Mouse (Mus musculus) neural tube, embryonic 12.5 days (tissue): ENCODE results near the gene 1700067K01Rik. TPM values are rescaled to one million over a fixed set of nuclear protein-coding genes. Genes with fewer than 3 reads are reported as not detected.

Source experiments
- ATAC-seq: fragments of 200-750 bp; cut with Nextera tagmentation; 2 replicates; pipeline ENCODE4 v1.8.0; 2017; ENCODE audit warnings: low read depth, mild to moderate bottlenecking, moderate TSS enrichment, moderate library complexity; ENCODE audit not compliant: low FRiP score
- H3K27ac ChIP-seq: fragments of 300-500 bp; sonication (generic); 2 replicates; pipeline ENCODE4 v1.5.1; 2016
- H3K27me3 ChIP-seq: fragments of 300-500 bp; sonication (generic); replicated peaks from 2 replicates; pipeline ENCODE4 v1.6.1; 2016; ENCODE audit warnings: mild to moderate bottlenecking
- H3K36me3 ChIP-seq: fragments of 300-500 bp; sonication (generic); 2 replicates; pipeline ENCODE4 v1.6.1; 2016; ENCODE audit warnings: mild to moderate bottlenecking
- H3K4me1 ChIP-seq: fragments of 300-500 bp; sonication (generic); 2 replicates; pipeline ENCODE4 v1.6.1; 2016
- H3K4me2 ChIP-seq: fragments of 300-500 bp; sonication (generic); replicated peaks from 2 replicates; pipeline ENCODE4 v1.6.1; 2016; ENCODE audit warnings: mild to moderate bottlenecking
- H3K4me3 ChIP-seq: fragments of 300-500 bp; sonication (generic); 2 replicates; pipeline ENCODE4 v1.5.1; 2016
- H3K9ac ChIP-seq: fragments of 300-500 bp; sonication (generic); 2 replicates; pipeline ENCODE4 v1.6.1; 2016; ENCODE audit warnings: mild to moderate bottlenecking
- H3K9me3 ChIP-seq: fragments of 300-500 bp; sonication (generic); 2 replicates; pipeline ENCODE4 v1.6.1; 2016; ENCODE audit warnings: mild to moderate bottlenecking
- WGBS: fragments of 180-500 bp; shearing (Covaris S2); methylation state at CpG from one replicate; pipeline ENCODE4 v1.1.7; 2016; 5-methylcytosine and 5-hydroxymethylcytosine counted together
- polyA plus RNA-seq: library from polyadenylated mRNA; unstranded; fragments of >200 nt; fragmentation: Nextera tagmentation; extraction: Ambion mirVana; gene quantifications from 2 replicates; pipeline ENCODE4 v1.2.1, GENCODE M21; 2016

1700067K01Rik gene
- polyA plus RNA-seq, 1 experiment from 2014 or later, result 0.95 TPM

GRCm38 (mm10) chr8:84021569-84021968 lies 20.3 kb downstream of the 1700067K01Rik start:
- ATAC-seq, result no peak
- no peak overlapping the region for H3K4me3 ChIP-seq

DNA sequence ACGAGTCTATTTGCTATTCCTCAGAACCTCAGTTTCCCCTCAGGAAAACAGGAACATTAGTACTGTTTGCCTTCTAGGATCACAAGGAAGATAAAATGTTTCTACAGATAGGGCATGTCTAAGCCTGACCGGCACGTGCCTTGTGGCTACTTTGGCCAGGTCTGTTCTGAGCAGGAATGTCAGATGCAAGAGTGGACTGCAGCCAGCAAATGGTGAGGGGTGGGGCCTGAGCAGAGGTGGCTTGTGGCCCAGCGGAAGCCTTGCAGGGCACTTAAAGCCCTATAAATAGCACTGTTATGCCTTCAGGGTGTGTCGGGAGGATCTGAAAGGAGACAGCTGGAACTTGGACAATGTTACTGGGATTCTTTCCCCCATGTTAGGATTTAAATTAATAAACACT lies 21.8 kb downstream of the 1700067K01Rik start:
- Histone ChIP-seq H3K4me3 (no peak overlapping the region), H3K9ac (no peak overlapping the region), H3K9me3 (no peaks in the 10 kb centered on the region), H3K4me2 (no peak overlapping the region), H3K27me3 (peaks cover 41% of the 10 kb centered on the region), H3K36me3 (no peaks in the 10 kb centered on the region), H3K4me1 (peaks cover 15% of the 10 kb centered on the region; the same call in 1 of the 2 replicates), H3K27ac (no peak overlapping the region)
- ATAC-seq, result no peak
- 35% methylated on average over 5 of the region's 5 CpGs for WGBS

More at GRCm38 (mm10) chr8:84021569-84021968, 20.3 kb downstream of the 1700067K01Rik start:
- Histone ChIP-seq H3K27ac (no peak overlapping the region), H3K9ac (0 out of 2 replicates have a peak overlapping the region, but pooled peaks have one; percentile 21), H3K4me1 (peaks cover 15% of the 10 kb centered on the region; the same call in 1 of the 2 replicates), H3K9me3 (no peaks in the 10 kb centered on the region), H3K36me3 (no peaks in the 10 kb centered on the region), H3K4me2 (0 out of 2 replicates have a peak overlapping the region, but pooled peaks have one; percentile 20), H3K27me3 (peaks cover 27% of the 10 kb centered on the region)
- WGBS, result 45% methylated on average over 12 of the region's 12 CpGs

DNA sequence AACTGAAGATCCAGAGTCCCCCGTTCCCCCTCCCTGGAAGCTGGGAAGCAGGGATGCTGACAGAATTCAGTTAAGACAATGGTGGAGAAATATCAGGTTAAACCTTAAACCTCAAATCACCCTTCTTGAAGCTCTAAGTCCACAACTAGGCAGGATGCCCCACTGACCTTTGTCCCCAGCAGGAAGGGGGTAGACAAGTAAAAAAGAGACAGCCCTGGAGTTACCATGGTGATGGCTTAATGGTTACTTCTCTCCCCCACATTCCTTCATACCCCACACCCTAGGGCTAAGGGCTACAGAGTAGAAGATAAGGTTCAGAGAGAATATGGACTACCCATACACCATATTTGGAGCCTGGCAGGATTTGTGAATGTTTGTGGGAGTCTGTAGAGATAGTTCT lies 22.3 kb downstream of the 1700067K01Rik start:
- peaks cover 15% of the 10 kb centered on the region; the same call in 1 of the 2 replicates for H3K4me1 ChIP-seq
- H3K27me3 ChIP-seq, result peaks cover 45% of the 10 kb centered on the region
- no peak overlapping the region for H3K27ac ChIP-seq
- H3K36me3 ChIP-seq, result no peaks in the 10 kb centered on the region
- no peaks in the 10 kb centered on the region for H3K9me3 ChIP-seq
- ATAC-seq, result no peak
- 63% methylated on average over 1 of the region's 1 CpGs for WGBS
- H3K4me3 ChIP-seq, result no peak overlapping the region
- no peak overlapping the region for H3K4me2 ChIP-seq
- no peak overlapping the region for H3K9ac ChIP-seq

DNA sequence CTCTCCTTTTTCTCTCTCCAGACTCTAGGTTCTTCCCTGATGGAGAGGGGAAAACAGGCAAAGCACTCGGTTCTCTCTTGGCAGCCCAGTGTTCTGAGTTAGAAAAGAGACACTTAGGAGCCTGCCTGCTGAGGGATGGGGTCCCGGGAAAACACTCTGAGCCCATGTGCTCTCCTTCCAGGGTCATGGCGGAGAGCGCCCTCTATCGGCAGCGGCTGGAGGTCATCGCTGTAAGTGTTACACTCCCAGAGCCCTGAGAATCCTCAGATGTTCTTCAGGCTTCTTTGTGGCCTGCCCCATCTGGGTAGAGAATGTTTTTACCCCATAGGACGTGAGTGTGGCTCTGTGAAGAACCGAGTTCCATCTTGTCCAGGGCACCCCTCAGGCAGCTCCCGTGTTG lies 22.9 kb downstream of the 1700067K01Rik start:
- 10% methylated on average over 10 of the region's 10 CpGs for WGBS
- Histone ChIP-seq H3K27me3 (peaks cover 45% of the 10 kb centered on the region), H3K27ac (no peak overlapping the region), H3K9me3 (no peaks in the 10 kb centered on the region), H3K36me3 (no peaks in the 10 kb centered on the region), H3K4me1 (peaks cover 15% of the 10 kb centered on the region; the same call in 1 of the 2 replicates), H3K9ac (no peak overlapping the region), H3K4me3 (no peak overlapping the region), H3K4me2 (no peak overlapping the region)
- no peak for ATAC-seq

GRCm38 (mm10) chr8:84025863-84026262 lies 24.6 kb downstream of the 1700067K01Rik start:
- H3K9ac ChIP-seq, result peak overlapping the region; percentile 57
- peaks cover 38% of the 10 kb centered on the region for H3K27me3 ChIP-seq
- H3K36me3 ChIP-seq, result no peaks in the 10 kb centered on the region
- peak overlapping the region; percentile 49 for H3K4me3 ChIP-seq
- peak; percentile 60 for ATAC-seq
- 1% methylated on average over 41 of the region's 41 CpGs for WGBS
- no peaks in the 10 kb centered on the region for H3K9me3 ChIP-seq
- no peak overlapping the region for H3K27ac ChIP-seq
- peaks cover 15% of the 10 kb centered on the region; the same call in 1 of the 2 replicates for H3K4me1 ChIP-seq
- peak overlapping the region; percentile 88 for H3K4me2 ChIP-seq

GRCm38 (mm10) chr8:84027449-84027848 lies 26.1 kb downstream of the 1700067K01Rik start:
- no peaks in the 10 kb centered on the region for H3K9me3 ChIP-seq
- peaks cover 10% of the 10 kb centered on the region; the same call in 1 of the 2 replicates for H3K4me1 ChIP-seq
- H3K4me3 ChIP-seq, result no peak overlapping the region
- 13% methylated on average over 10 of the region's 10 CpGs for WGBS
- no peak overlapping the region for H3K4me2 ChIP-seq
- peaks cover 31% of the 10 kb centered on the region for H3K27me3 ChIP-seq
- no peaks in the 10 kb centered on the region for H3K36me3 ChIP-seq
- no peak overlapping the region for H3K9ac ChIP-seq
- H3K27ac ChIP-seq, result no peak overlapping the region
- ATAC-seq, result no peak

DNA sequence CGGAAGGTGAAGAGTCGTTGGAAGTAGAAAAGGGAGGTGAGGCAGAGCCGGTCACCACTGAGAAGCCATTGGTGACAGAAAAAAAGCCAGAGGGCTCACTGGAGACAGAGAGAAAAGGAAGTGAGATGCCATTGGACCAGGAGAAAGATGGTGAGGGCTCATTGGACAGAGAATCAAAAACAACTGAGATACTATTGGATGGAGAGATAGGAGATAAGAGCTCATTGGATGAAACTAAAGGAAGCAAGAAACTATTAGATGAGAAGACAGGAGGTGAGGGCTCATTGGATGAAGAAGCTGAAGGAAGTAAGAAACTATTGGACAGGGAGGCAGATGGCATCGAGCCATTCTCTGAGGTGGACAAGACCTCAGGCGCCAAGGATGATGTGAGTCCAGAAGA lies 28.0 kb downstream of the 1700067K01Rik start:
- H3K36me3 ChIP-seq, result no peaks in the 10 kb centered on the region
- H3K4me2 ChIP-seq, result no peak overlapping the region
- no peak overlapping the region for H3K4me3 ChIP-seq
- H3K9me3 ChIP-seq, result no peaks in the 10 kb centered on the region
- WGBS, result 91% methylated on average over 5 of the region's 5 CpGs
- peaks cover 12% of the 10 kb centered on the region; the same call in 1 of the 2 replicates for H3K4me1 ChIP-seq
- peaks cover 29% of the 10 kb centered on the region for H3K27me3 ChIP-seq
- no peak for ATAC-seq
- H3K27ac ChIP-seq, result no peak overlapping the region
- H3K9ac ChIP-seq, result no peak overlapping the region

DNA sequence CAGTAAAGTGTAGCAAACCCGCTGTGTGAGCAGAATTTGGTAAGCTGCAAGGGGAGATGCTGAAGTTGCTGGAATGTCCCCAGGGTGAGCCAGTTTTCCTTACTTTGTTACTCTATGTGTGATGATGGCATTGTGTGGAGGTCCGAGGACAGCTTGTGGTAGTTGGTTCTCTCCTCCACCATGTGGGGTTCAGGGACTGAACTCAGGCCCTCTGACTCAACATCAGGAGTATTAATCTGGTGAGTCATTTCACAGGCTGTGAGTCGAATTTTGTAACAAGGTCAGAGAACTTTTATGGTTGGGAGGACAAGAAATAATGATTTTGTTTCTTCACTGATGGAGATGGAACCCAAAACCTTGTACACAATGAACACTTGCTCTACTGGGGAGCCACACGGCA lies 31.5 kb downstream of the 1700067K01Rik start:
- no peak for ATAC-seq
- Histone ChIP-seq H3K4me1 (0 out of 2 replicates have a peak, but pooled peaks cover 2% of the 10 kb centered on the region), H3K36me3 (no peaks in the 10 kb centered on the region), H3K9ac (no peak overlapping the region), H3K4me3 (no peak overlapping the region), H3K27me3 (peaks cover 17% of the 10 kb centered on the region; the same call in 1 of the 2 replicates), H3K4me2 (no peak overlapping the region), H3K9me3 (no peaks in the 10 kb centered on the region), H3K27ac (no peak overlapping the region)
- WGBS, result 78% methylated on average over 4 of the region's 4 CpGs

DNA sequence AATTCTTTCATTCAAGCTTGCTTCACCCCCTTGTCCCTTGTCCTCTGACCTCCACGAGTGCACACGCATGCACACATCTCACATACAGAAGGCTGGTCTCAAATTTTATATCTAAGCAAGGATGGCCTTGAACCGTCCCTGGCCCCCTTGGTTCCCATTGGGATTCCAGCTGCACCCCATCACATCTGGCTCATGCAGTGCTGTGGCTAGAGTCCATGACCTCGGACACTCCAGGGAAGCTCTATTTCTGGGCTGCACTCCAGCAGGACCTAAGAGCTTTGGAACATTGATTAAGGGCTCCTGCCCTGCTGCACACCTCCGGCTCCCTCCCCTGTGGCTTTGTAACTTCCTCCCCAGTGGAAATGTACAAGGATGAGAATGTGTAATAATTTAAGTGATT lies 36.7 kb downstream of the 1700067K01Rik start:
- H3K4me1 ChIP-seq, result peaks cover 12% of the 10 kb centered on the region
- H3K9ac ChIP-seq, result no peak overlapping the region
- no peak overlapping the region for H3K4me2 ChIP-seq
- no peak overlapping the region for H3K4me3 ChIP-seq
- no peak for ATAC-seq
- no peak overlapping the region for H3K27ac ChIP-seq
- H3K9me3 ChIP-seq, result no peaks in the 10 kb centered on the region
- H3K27me3 ChIP-seq, result peaks cover 36% of the 10 kb centered on the region
- no peaks in the 10 kb centered on the region for H3K36me3 ChIP-seq
- WGBS, result 85% methylated on average over 5 of the region's 5 CpGs

DNA sequence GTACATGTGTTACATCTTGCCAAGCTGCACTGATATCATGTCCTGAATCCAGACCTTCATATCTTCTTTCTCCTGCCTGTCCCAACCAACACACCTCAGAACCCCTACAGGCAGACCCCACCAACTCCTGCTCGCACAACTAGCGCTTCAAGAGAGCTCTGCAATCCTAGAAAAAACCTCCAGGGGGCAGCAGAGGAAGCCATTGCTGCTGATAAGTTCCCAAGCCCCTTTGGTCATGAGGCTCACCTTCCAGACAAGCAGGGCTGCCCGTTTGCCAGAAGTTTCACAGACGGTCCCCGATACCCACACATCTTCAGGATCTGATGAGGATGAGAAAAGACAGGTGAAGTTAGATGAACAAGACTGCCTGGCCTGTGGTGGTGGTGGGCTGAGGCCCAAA lies 37.7 kb downstream of the 1700067K01Rik start:
- Histone ChIP-seq H3K9me3 (no peaks in the 10 kb centered on the region), H3K4me2 (no peak overlapping the region), H3K27ac (no peak overlapping the region), H3K27me3 (peaks cover 47% of the 10 kb centered on the region), H3K4me1 (peaks cover 15% of the 10 kb centered on the region), H3K4me3 (no peak overlapping the region), H3K9ac (no peak overlapping the region), H3K36me3 (no peaks in the 10 kb centered on the region)
- peak; percentile 35 for ATAC-seq
- 10% methylated on average over 5 of the region's 5 CpGs for WGBS

- Histone ChIP-seq H3K27me3 (peaks cover 59% of the 10 kb centered on the region), H3K9ac (no peak within 1 kb of the TSS), H3K36me3 (no peaks in the 10 kb centered on the region), H3K4me2 (peak within 1 kb of the TSS; percentile 65), H3K27ac (no peak within 1 kb of the TSS), H3K4me1 (peaks cover 18% of the 10 kb centered on the region), H3K9me3 (no peaks in the 10 kb centered on the region), H3K4me3 (peak within 1 kb of the TSS; percentile 31)
- ATAC-seq, result peak; percentile 48; the same call in 1 of the 2 replicates
- 7% methylated on average over 40 of the region's 40 CpGs for WGBS
These were observed 41.0 kb downstream of the 1700067K01Rik start, which contains the start of gene Il27ra for GRCm38 (mm10) chr8:84042066-84042947. TSS of gene Il27ra (minus strand) at chr8:84042589.

- no peak overlapping the region for H3K4me2 ChIP-seq
- H3K27ac ChIP-seq, result no peak overlapping the region
- peaks cover 18% of the 10 kb centered on the region for H3K4me1 ChIP-seq
- ATAC-seq, result no peak
- no peaks in the 10 kb centered on the region for H3K36me3 ChIP-seq
- peak overlapping the region; percentile 5; the same call in 1 of the 2 replicates for H3K4me3 ChIP-seq
- no peaks in the 10 kb centered on the region for H3K9me3 ChIP-seq
- no peak overlapping the region for H3K9ac ChIP-seq
- 39% methylated on average over 12 of the region's 12 CpGs for WGBS
- peaks cover 59% of the 10 kb centered on the region for H3K27me3 ChIP-seq
These were observed 41.6 kb downstream of the 1700067K01Rik start for GRCm38 (mm10) chr8:84042948-84043342.
